Mouse (Mus musculus) intestine, embryonic 14.5 days (tissue): ENCODE measurements around the gene Zgrf1. TPM values are rescaled to one million over a fixed set of nuclear protein-coding genes. Genes with fewer than 3 reads are reported as not detected.
A peak's percentile ranks its signal among the peaks of the same experiment; 100 is the strongest.

Experiments
- ATAC-seq: fragments of 200-750 bp; cut with Nextera tagmentation; replicated peaks from 2 replicates; pipeline ENCODE4 v1.8.0; 2017; ENCODE audit warnings: low read depth, moderate number of reproducible peaks, moderate TSS enrichment, moderate library complexity; ENCODE audit not compliant: low FRiP score, low TSS enrichment
- DNase-seq: peaks from one replicate; pipeline ENCODE4 v3.0.0-alpha.2; 2018; ENCODE audit warnings: low spot score
- H3K27ac ChIP-seq: fragments of 300-500 bp; sonication (generic); 2 replicates; pipeline ENCODE4 v1.5.1; 2014; ENCODE audit warnings: low read depth, mild to moderate bottlenecking, control low read depth
- H3K27me3 ChIP-seq: fragments of 300-500 bp; sonication (generic); replicated peaks from 2 replicates; pipeline ENCODE4 v1.6.1; 2014; ENCODE audit warnings: low read length, control low read depth; ENCODE audit not compliant: control insufficient read depth, insufficient read depth
- H3K36me3 ChIP-seq: fragments of 300-500 bp; sonication (generic); 2 replicates; pipeline ENCODE4 v1.6.1; 2014; ENCODE audit warnings: low read length, control low read depth; ENCODE audit not compliant: control insufficient read depth, insufficient read depth
- H3K4me1 ChIP-seq: fragments of 300-500 bp; sonication (generic); replicated peaks from 2 replicates; pipeline ENCODE4 v1.6.1; 2014; ENCODE audit warnings: low read length, control low read depth, mixed read lengths; ENCODE audit not compliant: control insufficient read depth, insufficient read depth
- H3K4me2 ChIP-seq: fragments of 300-500 bp; sonication (generic); 2 replicates; pipeline ENCODE4 v1.6.1; 2014; ENCODE audit warnings: low read length
- H3K4me3 ChIP-seq: fragments of 300-500 bp; sonication (generic); 2 replicates; pipeline ENCODE4 v1.5.1; 2014; ENCODE audit warnings: low read depth, low read length, control low read depth, mixed read lengths
- H3K9ac ChIP-seq: fragments of 300-500 bp; sonication (generic); 2 replicates; pipeline ENCODE4 v1.6.1; 2014; ENCODE audit warnings: mild to moderate bottlenecking, low read length
- H3K9me3 ChIP-seq: fragments of 300-500 bp; sonication (generic); 2 replicates; pipeline ENCODE4 v1.6.1; 2016; ENCODE audit warnings: low read length, control low read depth; ENCODE audit not compliant: control insufficient read depth
- WGBS: fragments of 180-500 bp; shearing (Covaris S2); extraction: QIAGEN DNeasy Blood & Tissue Kit; methylation state at CpG from one replicate; pipeline ENCODE4 v1.1.7; 2014; 5-methylcytosine and 5-hydroxymethylcytosine counted together
- polyA plus RNA-seq: library from polyadenylated mRNA; unstranded; fragments of >200 nt; fragmentation: Nextera tagmentation; extraction: Ambion mirVana; gene quantifications from 2 replicates; pipeline ENCODE4 v1.2.1, GENCODE M21; 2014

The Zgrf1 gene
- polyA plus RNA-seq, 1 experiment from 2014 or later, result 8.8 TPM

DNA sequence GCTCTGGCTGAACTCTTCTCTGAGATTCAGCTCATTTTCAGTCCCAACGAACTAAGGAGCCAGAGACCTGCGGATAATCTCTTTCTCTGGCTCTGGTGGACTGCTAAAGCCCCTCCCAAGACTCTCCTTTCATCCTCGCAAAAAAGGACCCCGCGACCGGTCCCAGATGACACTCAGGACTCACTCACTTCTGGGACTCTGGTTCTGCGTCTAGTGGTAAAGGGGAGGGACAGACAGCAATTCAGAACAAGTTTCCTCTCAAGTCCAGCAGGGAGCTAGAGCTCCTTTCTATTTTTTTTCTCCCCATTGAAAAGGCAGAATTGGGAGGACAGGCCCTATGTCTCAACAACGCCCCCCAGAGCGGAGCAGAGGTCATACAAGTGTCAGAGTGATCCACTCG is 78.3 kb downstream of the Zgrf1 start:
- Histone ChIP-seq H3K27ac (no peak overlapping the region), H3K4me3 (no peak overlapping the region), H3K9ac (no peak overlapping the region), H3K4me1 (peaks cover 15% of the 10 kb centered on the region), H3K9me3 (no peaks in the 10 kb centered on the region), H3K4me2 (no peak overlapping the region), H3K27me3 (peaks cover 95% of the 10 kb centered on the region), H3K36me3 (no peaks in the 10 kb centered on the region)
- DNase-seq (peak; percentile 70), ATAC-seq (no peak)
- 2% methylated on average over 10 of the region's 10 CpGs for WGBS

- Histone ChIP-seq H3K4me2 (peak overlapping the region; percentile 51), H3K27me3 (peaks cover 95% of the 10 kb centered on the region), H3K4me3 (peak overlapping the region; percentile 23), H3K4me1 (peaks cover 15% of the 10 kb centered on the region), H3K9me3 (no peaks in the 10 kb centered on the region), H3K36me3 (no peaks in the 10 kb centered on the region), H3K27ac (no peak overlapping the region), H3K9ac (no peak overlapping the region)
- DNase-seq (peak; percentile 54), ATAC-seq (0 out of 2 replicates have a peak, but pooled peaks have one; percentile 11)
- under 1% methylated on average over 31 of the region's 32 CpGs for WGBS
Observed at GRCm38 (mm10) chr3:127632531-127632930, 79.2 kb downstream of the Zgrf1 start.

DNA sequence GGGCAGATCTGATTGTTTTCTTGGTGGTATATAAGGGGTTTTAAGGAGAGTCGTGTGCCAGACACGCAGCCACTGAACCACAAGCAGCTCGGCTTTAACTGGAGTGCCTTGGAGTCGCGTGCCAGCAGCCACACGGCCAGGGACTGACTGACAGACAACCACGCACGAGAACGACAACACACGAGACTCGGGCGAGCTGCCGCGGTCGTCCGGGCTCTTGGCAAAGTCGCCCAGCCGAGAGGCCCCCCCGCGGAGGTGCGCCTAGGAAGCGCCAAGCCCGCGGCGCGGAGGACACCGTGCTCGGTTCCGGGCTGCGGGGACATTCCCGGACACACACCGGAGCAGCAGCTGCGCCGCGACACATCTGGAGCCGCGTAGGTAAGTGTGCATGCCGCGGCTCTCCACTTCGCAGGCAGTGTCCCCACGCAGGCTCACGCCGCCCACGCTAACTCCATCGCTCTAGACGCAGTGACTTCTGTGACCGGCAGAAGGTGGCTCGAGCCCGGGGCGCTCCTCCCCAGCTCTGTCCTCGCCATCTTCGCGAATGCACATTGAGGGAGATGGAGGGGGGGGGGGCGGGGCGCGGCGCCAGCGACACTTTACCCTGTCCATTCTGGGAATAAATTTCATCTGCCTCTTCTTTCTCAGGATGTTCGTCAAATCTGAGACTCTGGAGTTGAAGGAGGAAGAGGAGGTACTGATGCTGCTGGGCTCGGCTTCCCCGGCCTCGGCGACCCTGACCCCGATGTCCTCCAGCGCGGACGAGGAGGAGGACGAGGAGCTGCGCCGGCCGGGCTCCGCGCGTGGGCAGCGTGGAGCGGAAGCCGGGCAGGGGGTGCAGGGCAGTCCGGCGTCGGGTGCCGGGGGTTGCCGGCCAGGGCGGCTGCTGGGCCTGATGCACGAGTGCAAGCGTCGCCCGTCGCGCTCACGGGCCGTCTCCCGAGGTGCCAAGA is 80.1 kb downstream of the Zgrf1 start, which contains the start of gene Neurog2:
Gene Neurog2 (plus strand): TSS at position 56 of the 953 bp plus-strand sequence.
- ATAC-seq (peak; percentile 25; the same call in 1 of the 2 replicates), DNase-seq (peak; percentile 74)
- peak within 1 kb of the TSS; percentile 23 for H3K4me3 ChIP-seq
- H3K9me3 ChIP-seq, result no peaks in the 10 kb centered on the region
- H3K36me3 ChIP-seq, result no peaks in the 10 kb centered on the region
- WGBS, result under 1% methylated on average over 89 of the region's 92 CpGs
- no peak within 1 kb of the TSS for H3K9ac ChIP-seq
- peak within 1 kb of the TSS; percentile 51 for H3K4me2 ChIP-seq
- no peak within 1 kb of the TSS for H3K27ac ChIP-seq
- peaks cover 15% of the 10 kb centered on the region for H3K4me1 ChIP-seq
- peaks cover 95% of the 10 kb centered on the region for H3K27me3 ChIP-seq

DNA sequence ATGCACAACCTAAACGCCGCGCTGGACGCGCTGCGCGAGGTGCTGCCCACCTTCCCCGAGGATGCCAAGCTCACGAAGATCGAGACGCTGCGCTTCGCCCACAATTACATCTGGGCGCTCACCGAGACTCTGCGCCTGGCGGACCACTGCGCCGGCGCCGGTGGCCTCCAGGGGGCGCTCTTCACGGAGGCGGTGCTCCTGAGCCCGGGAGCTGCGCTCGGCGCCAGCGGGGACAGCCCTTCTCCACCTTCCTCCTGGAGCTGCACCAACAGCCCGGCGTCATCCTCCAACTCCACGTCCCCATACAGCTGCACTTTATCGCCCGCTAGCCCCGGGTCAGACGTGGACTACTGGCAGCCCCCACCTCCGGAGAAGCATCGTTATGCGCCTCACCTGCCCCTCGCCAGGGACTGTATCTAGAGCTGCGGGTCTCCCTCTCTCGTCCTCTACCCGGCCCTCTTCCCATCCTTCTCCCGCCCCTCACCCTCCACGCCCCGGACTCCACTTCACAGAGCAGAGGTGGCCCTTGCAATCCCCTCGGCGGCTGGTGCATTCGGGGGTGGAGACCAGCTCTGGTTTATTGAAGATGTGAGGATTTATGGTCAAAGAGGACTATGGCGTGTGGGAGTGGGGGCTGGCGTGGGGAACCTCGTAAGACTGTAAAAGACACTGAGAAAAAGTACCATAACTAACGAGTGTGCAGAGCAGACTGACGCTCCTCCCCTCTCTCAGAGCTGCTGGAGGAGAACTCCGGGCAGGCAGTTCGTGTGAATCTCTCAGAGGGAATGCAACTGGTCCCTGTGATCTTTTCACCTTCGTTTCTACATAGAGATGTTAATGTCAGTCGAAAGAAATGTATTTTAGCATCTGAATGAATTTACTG is 81.1 kb downstream of the Zgrf1 start:
- peak; percentile 85 for ATAC-seq
- Histone ChIP-seq H3K27ac (no peak overlapping the region), H3K9me3 (no peaks in the 10 kb centered on the region), H3K36me3 (no peaks in the 10 kb centered on the region), H3K4me2 (peak overlapping the region; percentile 51), H3K27me3 (peaks cover 97% of the 10 kb centered on the region), H3K9ac (no peak overlapping the region), H3K4me3 (peak overlapping the region; percentile 23), H3K4me1 (peaks cover 15% of the 10 kb centered on the region)
- WGBS, result under 1% methylated on average over 56 of the region's 58 CpGs
- peak; percentile 88 for DNase-seq

GRCm38 (mm10) chr3:127634984-127635349 is 81.7 kb downstream of the Zgrf1 start:
- Histone ChIP-seq H3K9me3 (no peaks in the 10 kb centered on the region), H3K27ac (no peak overlapping the region), H3K4me3 (no peak overlapping the region), H3K36me3 (no peaks in the 10 kb centered on the region), H3K9ac (no peak overlapping the region), H3K4me2 (no peak overlapping the region), H3K27me3 (peaks cover 98% of the 10 kb centered on the region), H3K4me1 (peaks cover 15% of the 10 kb centered on the region)
- DNase-seq (no peak), ATAC-seq (no peak)
- 5% methylated on average over 3 of the region's 3 CpGs for WGBS

DNA sequence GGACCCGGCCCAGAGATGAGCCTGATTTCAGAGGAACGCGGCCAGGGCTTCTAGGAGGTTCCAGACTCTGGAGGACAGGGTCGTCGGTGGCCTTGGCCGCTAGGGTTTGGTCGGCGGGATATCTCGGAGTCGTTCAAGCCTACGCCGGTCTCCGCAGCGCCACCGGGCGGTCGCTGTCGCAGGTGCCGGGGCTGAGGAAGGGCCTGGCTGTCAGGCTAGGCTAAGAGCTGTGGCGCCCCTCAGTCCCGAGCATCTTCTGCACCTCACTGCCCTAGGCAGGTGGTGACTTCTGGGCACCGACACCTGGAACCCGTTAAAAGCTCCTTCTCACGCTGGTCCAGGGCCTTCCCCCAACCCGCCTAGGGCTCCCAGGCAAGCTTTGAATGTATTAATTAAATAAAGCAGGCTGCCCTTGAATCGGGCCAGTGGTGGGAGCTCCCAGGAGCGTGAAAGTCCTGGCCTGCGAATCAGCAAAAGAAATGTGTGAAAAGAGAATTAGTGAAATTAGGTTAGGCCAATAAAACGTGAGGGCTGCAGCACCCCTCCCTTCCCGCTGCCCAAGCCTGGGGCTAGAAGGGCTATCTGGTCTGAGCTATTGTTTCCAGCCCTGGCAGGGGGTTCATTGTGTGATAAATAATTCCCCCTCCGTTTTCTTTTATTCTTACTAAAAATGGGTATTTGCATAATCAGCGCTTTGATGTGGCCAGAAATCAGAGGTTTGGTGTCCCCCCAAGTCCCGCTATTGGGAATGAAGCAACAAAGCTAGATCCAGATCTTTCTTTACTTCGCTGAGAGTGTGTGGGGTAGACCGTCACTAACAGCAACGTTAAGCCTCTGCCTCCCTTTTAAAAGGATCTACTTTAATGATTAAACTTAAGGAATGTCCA is 86.8 kb downstream of the Zgrf1 start:
- under 1% methylated on average over 36 of the region's 36 CpGs for WGBS
- Histone ChIP-seq H3K4me3 (no peak overlapping the region), H3K4me2 (no peak overlapping the region), H3K9ac (no peak overlapping the region), H3K27me3 (peaks cover 97% of the 10 kb centered on the region), H3K36me3 (no peaks in the 10 kb centered on the region), H3K27ac (no peak overlapping the region), H3K4me1 (no peaks in the 10 kb centered on the region), H3K9me3 (no peaks in the 10 kb centered on the region)
- DNase-seq (peak; percentile 77), ATAC-seq (0 out of 2 replicates have a peak, but pooled peaks have one; percentile 21)

- no peaks in the 10 kb centered on the region for H3K36me3 ChIP-seq
- H3K9ac ChIP-seq, result no peak overlapping the region
- WGBS, result 2% methylated on average over 37 of the region's 37 CpGs
- 0 out of 2 replicates have a peak overlapping the region, but pooled peaks have one; percentile 6 for H3K4me3 ChIP-seq
- peaks cover 98% of the 10 kb centered on the region for H3K27me3 ChIP-seq
- ATAC-seq (peak; percentile 53), DNase-seq (peak; percentile 58)
- H3K4me1 ChIP-seq, result no peaks in the 10 kb centered on the region
- no peak overlapping the region for H3K27ac ChIP-seq
- no peak overlapping the region for H3K4me2 ChIP-seq
- no peaks in the 10 kb centered on the region for H3K9me3 ChIP-seq
Observed at GRCm38 (mm10) chr3:127640762-127641700, 87.7 kb downstream of the Zgrf1 start.
